Mouse (Mus musculus): ENCODE measurements at regions not wholly inside any gene's neighbourhood (a gene's known extent, or its start where the extent isn't known, plus 50 kb on each side); places are given as distances from the start of the nearest gene placed in this dataset.

DNA sequence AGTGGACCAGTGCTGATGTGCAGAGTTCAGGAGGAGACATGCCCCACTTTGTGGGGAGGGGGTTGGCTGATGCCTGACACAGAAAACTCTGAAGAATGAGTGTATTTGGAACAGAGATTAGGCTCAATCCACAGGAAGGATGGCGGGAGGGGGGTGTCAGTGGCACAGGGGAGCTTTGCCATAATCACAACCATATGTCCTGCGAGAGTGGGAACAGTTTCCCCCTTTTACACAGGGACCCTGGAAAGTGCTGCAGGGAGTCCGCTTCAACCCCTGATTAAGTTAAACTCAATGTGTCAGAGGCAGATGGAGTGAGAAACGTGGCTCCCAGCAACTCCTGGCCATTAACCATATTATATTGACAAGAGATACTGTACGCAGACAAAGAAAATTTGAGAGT lies 168.9 kb upstream of the Cops8 start:
- TF ChIP-seq EP300 (IDR thresholded peaks at IDR 0.05): no peak
- TF ChIP-seq CTCF (IDR thresholded peaks at IDR 0.05): no peak
